Mouse (Mus musculus): ENCODE results near the gene Rap1gap2. TPM values are rescaled to one million over a fixed set of nuclear protein-coding genes. Genes with fewer than 3 reads are reported as not detected.
A peak's percentile ranks its signal among the peaks of the same experiment; 100 is the strongest.

Rap1gap2 gene
- total and polyA plus RNA-seq, 3 experiments: 55.4 to 79.8 (median 76.6) TPM

- TF ChIP-seq CTCF (conservative IDR thresholded peaks at IDR 0.05 in 1 of 2, IDR thresholded peaks at IDR 0.05 in 1 of 2; ENCODE audit: low read depth in 2 of 2, low read length in 2 of 2) (no peak; a peak in 1 of 4 replicates), RCOR1 (conservative IDR thresholded peaks at IDR 0.05; ENCODE audit: low read depth, low read length) (peak; percentile 88; the same call in 1 of the 2 replicates), KAT2A (IDR thresholded peaks at IDR 0.05; ENCODE audit: insufficient replicate concordance, low read length) (peak; percentile 61; the same call in 1 of the 2 replicates), MEF2A (IDR thresholded peaks at IDR 0.05; ENCODE audit: borderline replicate concordance, low read depth, low read length) (peak; percentile 77), USF1 (IDR thresholded peaks at IDR 0.05; ENCODE audit: low read depth, low read length) (peak; percentile 33), ZMIZ1 (IDR thresholded peaks at IDR 0.05; ENCODE audit: low read depth, low read length) (peak; percentile 64), MAX (IDR thresholded peaks at IDR 0.05; ENCODE audit: low read length) (peak; percentile 73), MYC (IDR thresholded peaks at IDR 0.05; ENCODE audit: low read depth, low read length) (no peak; the same call in 1 of the 2 replicates), RAD21 (IDR thresholded peaks at IDR 0.05; ENCODE audit: low read depth, low read length) (no peak; the same call in 1 of the 2 replicates), TCF12 (IDR thresholded peaks at IDR 0.05; ENCODE audit: low read depth, low read length) (peak; percentile 95), NELFE (IDR thresholded peaks at IDR 0.05; ENCODE audit: low read depth, low read length) (peak; percentile 77), USF2 (conservative IDR thresholded peaks at IDR 0.05; ENCODE audit: low read depth, low read length) (0 out of 2 replicates have a peak, but pooled peaks have one; percentile 10), ZC3H11A (IDR thresholded peaks at IDR 0.05; ENCODE audit: low read depth, low read length) (no peak), HCFC1 (IDR thresholded peaks at IDR 0.05; ENCODE audit: low read depth, low read length) (peak; percentile 52), ZNF384 (IDR thresholded peaks at IDR 0.05; ENCODE audit: low read depth, low read length) (no peak), CHD2 (IDR thresholded peaks at IDR 0.05; ENCODE audit: low read length) (0 out of 2 replicates have a peak, but pooled peaks have one; percentile 56)
Observed at GRCm38 (mm10) chr11:74536140-74536842, 74.4 kb downstream of the Rap1gap2 start (continued).

GRCm38 (mm10) chr11:74534380-74534779 is 76.3 kb downstream of the Rap1gap2 start:
- in situ Hi-C loops (cut with MboI; ENCODE audit: low pct_ligation_motif_present, low pct_unique_long_range_greater_than_20kb, low sequenced_read_pairs): loop anchor here (10.0 kb wide), 1 partner anchor 160 kb away; no protein-coding TSS in a partner anchor

More at GRCm38 (mm10) chr11:74534380-74534779, 76.3 kb downstream of the Rap1gap2 start:
- H3K36me3 ChIP-seq (replicated peaks in 1 of 2; ENCODE audit: control insufficient read depth in 1 of 2, insufficient read depth in 1 of 2, low read length in 1 of 2): peaks cover 0 to 4% of the 10 kb centered on the region in 2 experiments
- H3K9ac ChIP-seq (ENCODE audit: insufficient read depth, low read depth): no peak overlapping the region
- dilution Hi-C loops (cut with MboI; ENCODE audit: extremely low pct_ligation_motif_present, extremely low pct_unique_long_range_greater_than_20kb, low sequenced_read_pairs): no loop called here
- TF ChIP-seq E2F4 (IDR thresholded peaks at IDR 0.05; ENCODE audit: insufficient replicate concordance, low read depth, low read length) (no peak), HCFC1 (IDR thresholded peaks at IDR 0.05; ENCODE audit: low read depth, low read length) (no peak), UBTF (IDR thresholded peaks at IDR 0.05; ENCODE audit: low read depth, low read length) (no peak), ETS1 (conservative IDR thresholded peaks at IDR 0.05; ENCODE audit: low read depth, low read length) (0 out of 2 replicates have a peak, but pooled peaks have one; percentile 18), ZKSCAN1 (IDR thresholded peaks at IDR 0.05; ENCODE audit: borderline replicate concordance, low read depth, low read length) (no peak), ZNF384 (IDR thresholded peaks at IDR 0.05; ENCODE audit: low read depth, low read length) (no peak), ZMIZ1 (IDR thresholded peaks at IDR 0.05; ENCODE audit: low read depth, low read length) (no peak), NELFE (IDR thresholded peaks at IDR 0.05; ENCODE audit: low read depth, low read length) (0 out of 2 replicates have a peak, but pooled peaks have one; percentile 6), MXI1 (IDR thresholded peaks at IDR 0.05; ENCODE audit: low read depth, low read length) (no peak), RAD21 (IDR thresholded peaks at IDR 0.05; ENCODE audit: low read depth, low read length) (no peak), CHD1 (IDR thresholded peaks at IDR 0.05; ENCODE audit: low read depth, low read length) (no peak), SIN3A (IDR thresholded peaks at IDR 0.05; ENCODE audit: low read length) (no peak), MAX (IDR thresholded peaks at IDR 0.05; ENCODE audit: low read length) (no peak), ELF1 (IDR thresholded peaks at IDR 0.05; ENCODE audit: low read depth, low read length) (no peak), MAFK (IDR thresholded peaks at IDR 0.05; ENCODE audit: insufficient replicate concordance, low read length) (no peak), USF1 (IDR thresholded peaks at IDR 0.05; ENCODE audit: low read depth, low read length) (no peak; the same call in 1 of the 2 replicates), MAZ (IDR thresholded peaks at IDR 0.05; ENCODE audit: low read depth, low read length) (no peak), GABPA (IDR thresholded peaks at IDR 0.05; ENCODE audit: insufficient replicate concordance, low read depth, low read length) (no peak), EP300 (IDR thresholded peaks at IDR 0.05; ENCODE audit: low read length) (no peak), IRF4 (IDR thresholded peaks at IDR 0.05; ENCODE audit: low read depth, low read length) (no peak), POLR2A (IDR thresholded peaks at IDR 0.05; ENCODE audit: low read depth, low read length) (no peak), ZC3H11A (IDR thresholded peaks at IDR 0.05; ENCODE audit: low read depth, low read length) (no peak), TCF12 (IDR thresholded peaks at IDR 0.05; ENCODE audit: low read depth, low read length) (no peak), BHLHE40 (IDR thresholded peaks at IDR 0.05; ENCODE audit: low read depth, low read length) (peak; percentile 51; the same call in 1 of the 2 replicates)
- peaks cover 2% of the 10 kb centered on the region for H3K9me3 ChIP-seq (replicated peaks; ENCODE audit: low read length)
- H3K4me1 ChIP-seq (ENCODE audit: control insufficient read depth in 1 of 2, insufficient read depth in 2 of 2): peaks cover 40 to 82% of the 10 kb centered on the region in 2 experiments
- peak overlapping the region; percentile 100 for H3K27ac ChIP-seq (ENCODE audit: insufficient read depth, low read depth)
- H3K79me2 ChIP-seq (replicated peaks; ENCODE audit: control insufficient read depth, extremely low read depth, insufficient read depth, poor library complexity, severe bottlenecking): no peaks in the 10 kb centered on the region
- H3K27me3 ChIP-seq (replicated peaks): no peaks in the 10 kb centered on the region
- no peak for DNase-seq (ENCODE audit: extremely low read depth)
- H3K4me2 ChIP-seq (ENCODE audit: insufficient read depth, low read depth, poor library complexity, severe bottlenecking): no peak overlapping the region
- peak overlapping the region in 1 of 3 experiments; percentile 50 for H3K4me3 ChIP-seq (replicated peaks in 1 of 3; ENCODE audit: low read depth in 2 of 3, low read length in 2 of 3, poor library complexity in 1 of 3)
